Mouse (Mus musculus) left cerebral cortex, postnatal 25 days (tissue): ENCODE measurements around the gene Sema5b. TPM values are rescaled to one million over a fixed set of nuclear protein-coding genes. Genes with fewer than 3 reads are reported as not detected.
A peak's percentile ranks its signal among the peaks of the same experiment; 100 is the strongest.

Experiments used
- DNase-seq, 2 experiments: peaks; one replicate each; pipeline ENCODE4 v3.0.0; 2022; ENCODE audit warnings: low spot score in 2 of 2, mixed read lengths in 1 of 2
- intact Hi-C: fragments of 180-260 bp; cut with DNase I; formaldehyde crosslinking; loops from one replicate; pipeline ENCODE4 v1.15.1; 2025
- total RNA-seq, 2 experiments: library from RNA; stranded (reverse); gene quantifications; 2 replicates each; pipeline ENCODE4 v1.2.3; 2021

The Sema5b gene
- total RNA-seq = 10 to 100 TPM; 14.0 to 18.1 TPM

GRCm38 (mm10) chr16:35541117-35541641, at the start of gene Sema5b:
Gene Sema5b, plus strand, starts transcription at chr16:35541145.
- peak; percentile 37 to 55 for DNase-seq
- intact Hi-C loops = loop anchor here (2.0 to 5.0 kb wide), 3 partner anchors 48 to 276 kb away; no protein-coding TSS in a partner anchor

- intact Hi-C loops = no loop called here
- no peak for DNase-seq
Measured at GRCm38 (mm10) chr16:35500342-35500741, 40.6 kb upstream of the Sema5b start.

- DNase-seq = no peak
- intact Hi-C loops = no loop called here
Measured at GRCm38 (mm10) chr16:35501106-35501760, 39.7 kb upstream of the Sema5b start.

- no peak for DNase-seq
- intact Hi-C loops = no loop called here
Measured at GRCm38 (mm10) chr16:35502456-35502855, 38.5 kb upstream of the Sema5b start.

- intact Hi-C loops = no loop called here
Measured at GRCm38 (mm10) chr16:35504266-35504665, 36.7 kb upstream of the Sema5b start.

GRCm38 (mm10) chr16:35505786-35506185, 35.2 kb upstream of the Sema5b start:
- DNase-seq = no peak
- intact Hi-C loops = no loop called here

More at GRCm38 (mm10) chr16:35504266-35504665, 36.7 kb upstream of the Sema5b start:
- no peak for DNase-seq

- DNase-seq = no peak
- intact Hi-C loops = no loop called here
Measured at GRCm38 (mm10) chr16:35508581-35508980, 32.4 kb upstream of the Sema5b start.

- intact Hi-C loops = no loop called here
Measured at GRCm38 (mm10) chr16:35509331-35510070, 31.4 kb upstream of the Sema5b start.

GRCm38 (mm10) chr16:35515977-35516612, 24.9 kb upstream of the Sema5b start:
- intact Hi-C loops = no loop called here
- DNase-seq = no peak

More at GRCm38 (mm10) chr16:35509331-35510070, 31.4 kb upstream of the Sema5b start:
- DNase-seq = no peak

GRCm38 (mm10) chr16:35517976-35518951, 22.7 kb upstream of the Sema5b start:
- DNase-seq = no peak
- intact Hi-C loops = no loop called here

GRCm38 (mm10) chr16:35519245-35519644, 21.7 kb upstream of the Sema5b start:
- intact Hi-C loops = no loop called here
- no peak for DNase-seq

GRCm38 (mm10) chr16:35524200-35524599, 16.7 kb upstream of the Sema5b start:
- no peak for DNase-seq
- intact Hi-C loops = no loop called here

- intact Hi-C loops = loop anchor here (5.0 kb wide), 1 partner anchor 212 kb away; no protein-coding TSS in a partner anchor
- peak in 1 of 2 experiments; percentile 57 for DNase-seq
Measured at GRCm38 (mm10) chr16:35534630-35535029, 6.3 kb upstream of the Sema5b start.

- intact Hi-C loops = loop anchor here (2.0 to 5.0 kb wide), 2 partner anchors 175 to 215 kb away; partner anchors contain the start of gene Sec22a
- DNase-seq = peak in 1 of 2 experiments; percentile 61
Measured at GRCm38 (mm10) chr16:35537651-35538050, 3.3 kb upstream of the Sema5b start.

- intact Hi-C loops = loop anchor here (5.0 kb wide), 1 partner anchor 217 kb away; no protein-coding TSS in a partner anchor
- DNase-seq = no peak
Measured at GRCm38 (mm10) chr16:35539041-35539440, 1.9 kb upstream of the Sema5b start.

GRCm38 (mm10) chr16:35540333-35541116, 420 bp upstream of the Sema5b start:
- intact Hi-C loops = loop anchor here (1.0 to 5.0 kb wide), 4 partner anchors 48 to 277 kb away; no protein-coding TSS in a partner anchor
- DNase-seq = peak; percentile 67 to 81

- intact Hi-C loops = loop anchor here (2.0 to 5.0 kb wide), 3 partner anchors 47 to 275 kb away; no protein-coding TSS in a partner anchor
- peak; percentile 20 for DNase-seq
Measured at GRCm38 (mm10) chr16:35541661-35542420, 896 bp downstream of the Sema5b start.
